Mouse (Mus musculus): Measurements from ENCODE around the gene Rasa3. TPM values are rescaled to one million over a fixed set of nuclear protein-coding genes. Genes with fewer than 3 reads are reported as not detected.

Gene Rasa3
- polyA plus RNA-seq (2015; fragmentation: Nextera tagmentation; extraction: Ambion mirVana): 18.2 and 19.9 TPM in 2 replicates

- Histone ChIP-seq H3K9ac (peak within 1 kb of the TSS; percentile 76), H3K4me2 (peak within 1 kb of the TSS; percentile 86), H3K27ac (peak within 1 kb of the TSS; percentile 85), H3K4me3 (peak within 1 kb of the TSS; percentile 76), H3K36me3 (ENCODE audit: poor library complexity, severe bottlenecking) (no peaks in the 10 kb centered on the region), H3K27me3 (peaks cover 7% of the 10 kb centered on the region; the same call in 1 of the 2 replicates), H3K9me3 (replicated peaks) (no peaks in the 10 kb centered on the region), H3K4me1 (peaks cover 29% of the 10 kb centered on the region)
- WGBS: 0% methylated on average over 28 of the region's 42 CpGs
- ATAC-seq: peak; percentile 99
Observed at GRCm38 (mm10) chr8:13677413-13677883, at the start of gene Rasa3. Gene Rasa3, minus strand, starts transcription at chr8:13677603.

- no peaks in the 10 kb centered on the region for H3K36me3 ChIP-seq (ENCODE audit: poor library complexity, severe bottlenecking)
- H3K4me3 ChIP-seq: no peak overlapping the region
- ATAC-seq: no peak
- no peak overlapping the region for H3K9ac ChIP-seq
- H3K4me1 ChIP-seq: 0 out of 2 replicates have a peak, but pooled peaks cover 5% of the 10 kb centered on the region
- H3K4me2 ChIP-seq: no peak overlapping the region
- no peaks in the 10 kb centered on the region for H3K27me3 ChIP-seq
- no peaks in the 10 kb centered on the region for H3K9me3 ChIP-seq (replicated peaks)
- no peak overlapping the region for H3K27ac ChIP-seq
Observed at GRCm38 (mm10) chr8:13725722-13726121, 48.3 kb upstream of the Rasa3 start.

GRCm38 (mm10) chr8:13718980-13719379, 41.6 kb upstream of the Rasa3 start:
- Histone ChIP-seq H3K27me3 (no peaks in the 10 kb centered on the region), H3K27ac (no peak overlapping the region), H3K4me3 (no peak overlapping the region), H3K9me3 (replicated peaks) (no peaks in the 10 kb centered on the region), H3K4me2 (no peak overlapping the region), H3K9ac (no peak overlapping the region), H3K36me3 (ENCODE audit: poor library complexity, severe bottlenecking) (no peaks in the 10 kb centered on the region), H3K4me1 (no peaks in the 10 kb centered on the region)
- 93% methylated on average over 8 of the region's 8 CpGs for WGBS
- no peak for ATAC-seq

- peaks cover 11% of the 10 kb centered on the region for H3K4me1 ChIP-seq
- H3K36me3 ChIP-seq (ENCODE audit: poor library complexity, severe bottlenecking): no peaks in the 10 kb centered on the region
- H3K4me3 ChIP-seq: no peak overlapping the region
- no peaks in the 10 kb centered on the region for H3K27me3 ChIP-seq
- H3K27ac ChIP-seq: no peak overlapping the region
- H3K4me2 ChIP-seq: no peak overlapping the region
- no peak overlapping the region for H3K9ac ChIP-seq
- WGBS: 95% methylated on average over 5 of the region's 5 CpGs
- H3K9me3 ChIP-seq (replicated peaks): no peaks in the 10 kb centered on the region; the same call in 1 of the 2 replicates
- no peak for ATAC-seq
Observed at GRCm38 (mm10) chr8:13708514-13708913, 31.1 kb upstream of the Rasa3 start.

GRCm38 (mm10) chr8:13706918-13707317, 29.5 kb upstream of the Rasa3 start:
- H3K9me3 ChIP-seq (replicated peaks): no peaks in the 10 kb centered on the region; the same call in 1 of the 2 replicates
- 84% methylated on average over 5 of the region's 5 CpGs for WGBS
- no peak overlapping the region for H3K9ac ChIP-seq
- ATAC-seq: no peak
- H3K4me3 ChIP-seq: no peak overlapping the region
- no peaks in the 10 kb centered on the region for H3K27me3 ChIP-seq
- peaks cover 11% of the 10 kb centered on the region for H3K4me1 ChIP-seq
- no peaks in the 10 kb centered on the region for H3K36me3 ChIP-seq (ENCODE audit: poor library complexity, severe bottlenecking)
- no peak overlapping the region for H3K27ac ChIP-seq
- H3K4me2 ChIP-seq: no peak overlapping the region

GRCm38 (mm10) chr8:13705668-13706067, 28.3 kb upstream of the Rasa3 start, which contains the start of gene Cfap97d2:
Gene Cfap97d2, plus strand, starts transcription at chr8:13705889.
- Histone ChIP-seq H3K9me3 (replicated peaks) (no peaks in the 10 kb centered on the region; the same call in 1 of the 2 replicates), H3K4me2 (peak within 1 kb of the TSS; percentile 51), H3K27me3 (no peaks in the 10 kb centered on the region), H3K4me3 (peak within 1 kb of the TSS; percentile 21), H3K36me3 (ENCODE audit: poor library complexity, severe bottlenecking) (no peaks in the 10 kb centered on the region), H3K9ac (peak within 1 kb of the TSS; percentile 54), H3K27ac (peak within 1 kb of the TSS; percentile 83), H3K4me1 (peaks cover 11% of the 10 kb centered on the region)
- ATAC-seq: peak; percentile 99
- under 1% methylated on average over 5 of the region's 5 CpGs for WGBS

GRCm38 (mm10) chr8:13704301-13704700, 26.9 kb upstream of the Rasa3 start:
- Histone ChIP-seq H3K9ac (no peak overlapping the region), H3K27me3 (no peaks in the 10 kb centered on the region), H3K36me3 (ENCODE audit: poor library complexity, severe bottlenecking) (no peaks in the 10 kb centered on the region), H3K4me3 (no peak overlapping the region), H3K27ac (no peak overlapping the region), H3K9me3 (replicated peaks) (no peaks in the 10 kb centered on the region; the same call in 1 of the 2 replicates), H3K4me2 (no peak overlapping the region), H3K4me1 (peaks cover 11% of the 10 kb centered on the region)
- ATAC-seq: no peak
- 95% methylated on average over 4 of the region's 4 CpGs for WGBS

- H3K27me3 ChIP-seq: no peaks in the 10 kb centered on the region
- H3K27ac ChIP-seq: no peak overlapping the region
- H3K4me2 ChIP-seq: no peak overlapping the region
- peaks cover 11% of the 10 kb centered on the region for H3K4me1 ChIP-seq
- H3K4me3 ChIP-seq: no peak overlapping the region
- 98% methylated on average over 6 of the region's 6 CpGs for WGBS
- H3K9ac ChIP-seq: no peak overlapping the region
- no peaks in the 10 kb centered on the region for H3K36me3 ChIP-seq (ENCODE audit: poor library complexity, severe bottlenecking)
- H3K9me3 ChIP-seq (replicated peaks): no peaks in the 10 kb centered on the region; the same call in 1 of the 2 replicates
- ATAC-seq: no peak
Observed at GRCm38 (mm10) chr8:13703756-13704155, 26.4 kb upstream of the Rasa3 start.

GRCm38 (mm10) chr8:13702755-13703154, 25.4 kb upstream of the Rasa3 start:
- peaks cover 11% of the 10 kb centered on the region for H3K4me1 ChIP-seq
- no peak overlapping the region for H3K4me3 ChIP-seq
- H3K4me2 ChIP-seq: no peak overlapping the region
- no peaks in the 10 kb centered on the region for H3K27me3 ChIP-seq
- no peak overlapping the region for H3K9ac ChIP-seq
- H3K9me3 ChIP-seq (replicated peaks): no peaks in the 10 kb centered on the region
- no peak for ATAC-seq
- no peak overlapping the region for H3K27ac ChIP-seq
- WGBS: 51% methylated on average over 4 of the region's 4 CpGs
- H3K36me3 ChIP-seq (ENCODE audit: poor library complexity, severe bottlenecking): no peaks in the 10 kb centered on the region

GRCm38 (mm10) chr8:13699323-13699949, 22.0 kb upstream of the Rasa3 start:
- Histone ChIP-seq H3K4me1 (no peaks in the 10 kb centered on the region), H3K4me3 (no peak overlapping the region), H3K9me3 (replicated peaks) (no peaks in the 10 kb centered on the region), H3K4me2 (no peak overlapping the region), H3K36me3 (ENCODE audit: poor library complexity, severe bottlenecking) (no peaks in the 10 kb centered on the region), H3K27ac (no peak overlapping the region), H3K9ac (no peak overlapping the region), H3K27me3 (no peaks in the 10 kb centered on the region)
- 81% methylated on average over 5 of the region's 5 CpGs for WGBS
- no peak for ATAC-seq

GRCm38 (mm10) chr8:13698281-13698680, 20.9 kb upstream of the Rasa3 start:
- no peak for ATAC-seq
- WGBS: 94% methylated on average over 3 of the region's 3 CpGs

GRCm38 (mm10) chr8:13697681-13698080, 20.3 kb upstream of the Rasa3 start:
- Histone ChIP-seq H3K27ac (no peak overlapping the region), H3K27me3 (no peaks in the 10 kb centered on the region), H3K4me3 (no peak overlapping the region), H3K9me3 (replicated peaks) (no peaks in the 10 kb centered on the region), H3K4me1 (no peaks in the 10 kb centered on the region), H3K36me3 (ENCODE audit: poor library complexity, severe bottlenecking) (no peaks in the 10 kb centered on the region), H3K4me2 (no peak overlapping the region), H3K9ac (no peak overlapping the region)
- WGBS: 83% methylated on average over 8 of the region's 8 CpGs
- no peak for ATAC-seq

More at GRCm38 (mm10) chr8:13698281-13698680, 20.9 kb upstream of the Rasa3 start:
- Histone ChIP-seq H3K27ac (no peak overlapping the region), H3K36me3 (ENCODE audit: poor library complexity, severe bottlenecking) (no peaks in the 10 kb centered on the region), H3K9me3 (replicated peaks) (no peaks in the 10 kb centered on the region), H3K4me2 (no peak overlapping the region), H3K4me1 (no peaks in the 10 kb centered on the region), H3K4me3 (no peak overlapping the region), H3K9ac (no peak overlapping the region), H3K27me3 (no peaks in the 10 kb centered on the region)
